Mouse (Mus musculus) embryo, embryonic 11 days (tissue): Measurements from ENCODE around the gene Nrp1.

ENCODE experiments used
- DNase-seq: peaks from one replicate; pipeline ENCODE4 v3.0.0-alpha.2; 2015

Nrp1 gene

GRCm38 (mm10) chr8:128358406-128358755 is at the start of gene Nrp1:
Gene Nrp1, plus strand, starts transcription at chr8:128358604.
- DNase-seq: no peak

GRCm38 (mm10) chr8:128320797-128321196 is 37.6 kb upstream of the Nrp1 start:
- no peak for DNase-seq

GRCm38 (mm10) chr8:128327281-128327680 is 31.1 kb upstream of the Nrp1 start:
- DNase-seq: peak; percentile 9

DNA sequence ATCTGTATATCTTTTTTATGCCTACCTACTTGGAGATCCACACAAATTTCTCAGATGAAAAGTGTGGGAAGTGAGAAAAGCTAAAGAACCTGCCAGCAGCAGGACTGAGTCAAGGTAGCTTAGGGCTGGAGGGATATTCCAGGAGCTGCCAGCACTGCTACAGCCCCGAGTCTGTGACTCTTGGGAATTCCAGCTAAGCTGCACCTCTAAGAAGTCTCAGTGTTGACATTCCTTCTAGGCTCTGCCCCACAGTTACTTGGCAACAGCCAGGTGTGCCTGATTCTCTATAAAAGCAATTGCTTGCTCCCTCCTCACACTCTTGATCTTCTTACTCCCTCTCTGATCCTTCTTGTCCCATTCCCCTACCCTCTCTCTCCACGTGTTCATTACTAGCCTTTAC is 30.5 kb upstream of the Nrp1 start:
- DNase-seq: no peak

GRCm38 (mm10) chr8:128329502-128329901 is 28.9 kb upstream of the Nrp1 start:
- DNase-seq: no peak

DNA sequence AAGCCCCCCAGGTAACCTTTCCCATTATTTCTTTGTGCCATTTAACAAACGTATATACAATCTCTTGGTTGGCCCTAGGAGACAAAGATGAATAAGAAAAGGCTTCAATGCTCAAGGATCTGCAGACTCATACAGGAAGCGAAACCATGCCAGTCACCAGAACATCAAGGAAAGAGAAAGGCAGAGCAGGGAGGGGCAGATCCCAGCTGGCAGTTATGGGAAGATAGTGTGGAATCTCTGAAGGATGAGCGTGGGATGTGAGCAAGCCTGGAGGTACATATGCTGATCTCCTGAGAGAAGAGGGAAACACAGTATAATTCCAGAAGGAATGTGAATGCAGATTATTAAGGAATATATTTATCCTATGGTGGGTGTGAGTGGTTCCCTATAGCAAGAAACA is 22.4 kb upstream of the Nrp1 start:
- DNase-seq: no peak

GRCm38 (mm10) chr8:128338951-128339350 is 19.5 kb upstream of the Nrp1 start:
- DNase-seq: no peak

DNA sequence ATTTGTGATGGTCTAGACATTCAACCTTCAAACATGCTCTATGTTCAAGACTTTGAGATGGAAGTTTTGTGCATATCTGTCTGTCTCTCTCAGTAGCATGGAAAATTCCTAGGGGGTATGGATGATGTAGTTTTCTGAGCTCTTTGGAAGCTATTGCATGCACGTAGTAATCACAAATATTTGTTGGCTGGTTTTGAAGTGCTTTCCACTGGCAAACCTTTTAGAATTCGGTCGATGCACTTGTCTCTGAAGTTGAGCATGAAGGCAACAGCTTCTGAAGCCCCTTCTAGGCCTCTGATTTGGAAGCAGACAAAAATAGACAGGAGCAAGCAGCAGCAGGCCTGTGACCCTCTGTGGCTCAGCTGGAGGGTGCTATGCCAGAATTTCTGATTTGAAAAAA is 18.9 kb upstream of the Nrp1 start:
- no peak for DNase-seq

DNA sequence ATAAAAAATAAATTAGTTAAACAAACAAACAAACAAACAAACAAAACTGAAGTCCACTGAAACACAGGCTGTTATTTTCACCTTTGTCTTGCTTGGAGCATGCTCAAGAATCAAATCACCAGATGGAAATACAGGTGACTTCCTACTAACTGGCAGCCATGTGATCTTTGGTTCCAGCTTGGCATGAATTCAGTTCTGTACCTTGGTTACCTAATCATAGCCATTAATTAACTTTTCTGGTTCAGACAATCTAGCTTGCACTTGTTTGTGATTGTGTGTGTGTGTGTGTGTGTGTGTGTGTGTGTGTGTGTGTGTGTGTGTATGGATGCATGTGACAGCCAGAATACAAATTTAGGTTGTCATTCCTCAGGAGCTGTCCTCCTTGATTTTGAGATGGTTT is 8.0 kb upstream of the Nrp1 start:
- DNase-seq: no peak

GRCm38 (mm10) chr8:128351211-128351610 is 7.2 kb upstream of the Nrp1 start:
- no peak for DNase-seq

GRCm38 (mm10) chr8:128352821-128353220 is 5.6 kb upstream of the Nrp1 start:
- DNase-seq: no peak

- DNase-seq: peak; percentile 33
Measured at GRCm38 (mm10) chr8:128353999-128354398, 4.4 kb upstream of the Nrp1 start.

GRCm38 (mm10) chr8:128355091-128355490 is 3.3 kb upstream of the Nrp1 start:
- DNase-seq: no peak

DNA sequence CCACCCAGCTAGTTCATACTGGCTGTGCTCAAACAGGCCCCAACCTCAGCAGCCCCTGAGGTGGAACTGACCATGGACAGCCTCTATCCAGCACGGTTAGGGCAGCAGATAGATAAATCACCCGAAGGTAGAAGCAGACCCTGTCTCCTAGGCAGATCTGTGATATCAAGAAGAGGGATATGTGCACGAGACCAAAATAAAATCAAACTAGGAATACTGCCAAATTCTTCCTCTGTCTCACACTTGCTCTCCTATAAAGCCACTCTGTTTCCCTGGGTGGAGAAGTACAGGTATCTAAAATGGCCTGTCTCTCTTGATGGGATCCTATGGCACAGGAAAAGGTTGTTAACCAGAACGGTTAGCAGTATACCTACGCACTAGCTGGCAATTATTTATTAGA is 2.2 kb upstream of the Nrp1 start:
- no peak for DNase-seq

GRCm38 (mm10) chr8:128356796-128357539 is 1.4 kb upstream of the Nrp1 start:
- peak; percentile 90 for DNase-seq

- DNase-seq: peak; percentile 83
Measured at GRCm38 (mm10) chr8:128357540-128358405, 631 bp upstream of the Nrp1 start.

DNA sequence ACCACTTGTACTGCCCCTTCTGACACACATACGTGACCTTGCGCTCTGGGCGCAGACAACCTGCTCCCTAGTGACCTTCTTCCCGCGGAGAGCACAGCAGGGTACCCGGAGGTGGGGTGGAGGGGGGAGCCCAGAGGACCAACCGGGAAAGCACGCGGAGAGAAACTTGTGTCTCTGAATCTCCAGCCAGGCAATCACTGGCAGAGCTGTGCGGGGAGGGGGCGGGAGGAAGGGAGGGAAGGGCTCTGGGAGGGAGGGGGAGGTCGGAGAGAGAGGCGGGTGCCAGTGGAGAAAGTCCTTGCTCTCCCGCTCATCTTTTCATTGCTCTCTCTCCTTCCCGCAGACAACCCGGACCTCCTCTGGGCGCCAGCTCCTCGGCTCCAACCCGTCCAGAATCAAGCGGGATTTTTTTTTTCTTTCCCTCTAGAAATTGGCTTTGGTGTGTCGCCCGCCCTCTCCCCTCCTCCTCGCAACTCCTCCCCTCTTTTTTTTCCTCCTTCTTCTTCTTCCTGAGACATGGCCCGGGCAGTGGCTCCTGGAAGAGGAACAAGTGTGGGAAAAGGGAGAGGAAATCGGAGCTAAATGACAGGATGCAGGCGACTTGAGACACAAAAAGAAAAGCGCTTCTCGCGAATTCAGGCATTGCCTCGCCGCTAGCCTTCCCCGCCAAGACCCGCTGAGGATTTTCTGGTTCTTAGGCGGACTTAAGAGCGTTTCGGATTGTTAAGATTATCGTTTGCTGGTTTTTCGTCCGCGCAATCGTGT is 534 bp downstream of the Nrp1 start:
- DNase-seq: peak; percentile 77

GRCm38 (mm10) chr8:128359521-128360318 is 1.3 kb downstream of the Nrp1 start:
- DNase-seq: peak; percentile 73

DNA sequence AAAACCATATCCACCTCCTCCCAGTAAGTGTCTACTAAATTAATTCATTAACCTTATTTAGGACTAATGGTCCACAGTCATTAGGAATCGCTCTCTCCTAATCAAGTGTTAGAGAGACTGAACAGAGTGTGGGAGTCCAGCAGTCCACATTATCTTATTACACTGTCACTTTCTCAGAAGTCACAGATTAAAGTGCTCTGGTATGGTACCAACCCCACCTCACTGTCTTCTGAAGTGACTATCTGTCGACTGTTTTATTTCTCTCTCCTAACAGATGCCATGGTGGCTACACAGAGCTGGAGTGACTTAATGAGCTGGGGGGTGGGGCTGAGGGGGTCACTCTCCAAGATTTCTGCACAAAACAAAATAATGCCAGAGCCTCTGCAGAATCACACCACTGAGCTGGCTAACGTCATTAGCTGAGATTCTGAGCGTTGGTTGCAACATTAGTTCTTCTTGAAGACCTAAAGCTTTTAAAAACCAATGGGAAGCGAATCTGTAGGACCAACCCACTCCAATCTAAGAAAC is 3.0 kb downstream of the Nrp1 start:
- peak; percentile 13 for DNase-seq

DNA sequence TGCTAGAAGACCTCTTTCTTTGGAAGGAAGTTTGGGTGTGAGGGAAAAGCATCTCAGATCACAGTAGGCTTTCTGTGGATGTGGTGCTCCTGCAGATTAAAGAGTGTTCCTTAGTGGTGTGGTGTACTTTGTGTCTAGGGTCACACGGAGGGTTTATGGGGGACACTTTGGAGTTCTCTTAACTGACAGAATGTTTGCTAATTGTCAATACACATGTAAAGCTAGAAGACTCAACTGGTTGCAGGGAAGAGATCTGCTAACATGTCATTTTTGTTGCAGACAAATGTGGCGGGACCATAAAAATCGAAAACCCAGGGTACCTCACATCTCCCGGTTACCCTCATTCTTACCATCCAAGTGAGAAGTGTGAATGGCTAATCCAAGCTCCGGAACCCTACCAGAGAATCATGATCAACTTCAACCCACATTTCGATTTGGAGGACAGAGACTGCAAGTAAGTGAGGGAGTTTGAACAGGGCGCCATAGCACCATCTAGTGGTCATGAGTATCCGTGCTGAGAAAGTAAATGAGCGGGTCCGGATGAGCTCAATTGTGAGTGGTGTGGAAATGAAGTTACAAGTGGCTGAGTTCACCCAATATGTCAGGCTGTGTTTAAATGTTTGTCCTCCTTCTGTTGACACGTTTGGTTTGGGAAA is 4.7 kb downstream of the Nrp1 start:
- peak; percentile 90 for DNase-seq

- DNase-seq: no peak
Measured at GRCm38 (mm10) chr8:128370496-128370895, 12.1 kb downstream of the Nrp1 start.

DNA sequence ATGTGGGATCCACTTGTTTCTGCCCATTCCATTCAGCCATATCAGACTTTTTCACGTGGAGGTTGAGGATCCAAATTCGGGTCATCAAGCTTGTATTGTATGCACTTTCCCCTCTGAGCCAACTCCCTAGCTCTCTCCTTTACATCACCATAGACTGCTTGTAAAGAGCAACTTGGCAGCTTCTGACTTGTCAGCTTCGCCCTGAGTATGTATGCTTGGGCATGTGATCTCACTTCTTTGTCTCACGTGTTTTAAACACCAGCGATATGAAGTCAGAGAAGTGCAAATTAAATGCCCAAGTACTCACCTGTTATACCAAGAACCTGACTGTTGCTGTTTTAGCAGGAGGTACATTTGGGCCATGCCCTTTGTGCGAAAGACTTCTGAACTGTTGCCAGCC is 12.6 kb downstream of the Nrp1 start:
- no peak for DNase-seq
